Mouse (Mus musculus): Measurements from ENCODE around the gene Rffl. TPM values are rescaled to one million over a fixed set of nuclear protein-coding genes. Genes with fewer than 3 reads are reported as not detected.

Rffl gene
- polyA plus RNA-seq, 1 experiment = 2.8 TPM

DNA sequence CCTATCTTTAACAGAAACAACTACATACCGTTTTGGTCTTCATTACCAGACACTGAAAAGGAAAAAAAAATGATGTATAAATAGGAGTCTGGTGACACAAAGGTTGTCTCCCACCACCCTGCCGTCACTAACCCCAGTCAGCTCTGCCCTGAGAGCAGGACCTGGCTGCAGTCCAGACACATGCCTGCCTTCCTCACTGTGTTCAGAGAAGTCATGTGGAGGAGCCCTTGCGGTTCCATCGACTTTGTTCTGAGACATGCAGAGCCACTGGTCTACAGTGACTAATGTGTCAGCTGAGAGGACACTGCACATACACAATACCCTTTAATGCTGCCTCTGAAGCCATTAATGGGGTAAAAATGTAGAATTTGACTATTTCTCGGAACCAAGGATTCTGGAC lies 62.5 kb downstream of the Rffl start:
- no peaks in the 10 kb centered on the region for H3K79me2 ChIP-seq (ENCODE audit: control insufficient read depth, insufficient read depth)
- no peak overlapping the region for H3K4me3 ChIP-seq (ENCODE audit: insufficient read depth, poor library complexity, severe bottlenecking)
- H3K79me3 ChIP-seq (ENCODE audit: low read depth) = no peaks in the 10 kb centered on the region
- TF ChIP-seq USF1 (IDR thresholded peaks at IDR 0.05; ENCODE audit: low read depth) = no peak
- no peak for TF ChIP-seq MYOD1 (IDR thresholded peaks at IDR 0.05; ENCODE audit: control insufficient read depth, insufficient read length, low read depth)
- no peak for TF ChIP-seq MYOG (IDR thresholded peaks at IDR 0.05; ENCODE audit: control insufficient read depth, extremely low read depth, insufficient read length)
- TF ChIP-seq MAX (IDR thresholded peaks at IDR 0.05) = no peak
- no peak for TF ChIP-seq CEBPB (IDR thresholded peaks at IDR 0.05; ENCODE audit: low read depth)
- no peak for TF ChIP-seq FOSL1 (IDR thresholded peaks at IDR 0.05; ENCODE audit: insufficient read depth, low read length, poor library complexity, severe bottlenecking)
- TF ChIP-seq CTCF (IDR thresholded peaks at IDR 0.05; ENCODE audit: control insufficient read depth, insufficient read depth, insufficient read length) = no peak
- H3K36me3 ChIP-seq (ENCODE audit: control insufficient read depth, insufficient read depth) = peaks cover 16% of the 10 kb centered on the region
- H3ac ChIP-seq (ENCODE audit: control insufficient read depth, insufficient read length, low read depth) = no peak overlapping the region
- no peaks in the 10 kb centered on the region for H3K27me3 ChIP-seq (ENCODE audit: control insufficient read depth, insufficient read depth, insufficient read length)

DNA sequence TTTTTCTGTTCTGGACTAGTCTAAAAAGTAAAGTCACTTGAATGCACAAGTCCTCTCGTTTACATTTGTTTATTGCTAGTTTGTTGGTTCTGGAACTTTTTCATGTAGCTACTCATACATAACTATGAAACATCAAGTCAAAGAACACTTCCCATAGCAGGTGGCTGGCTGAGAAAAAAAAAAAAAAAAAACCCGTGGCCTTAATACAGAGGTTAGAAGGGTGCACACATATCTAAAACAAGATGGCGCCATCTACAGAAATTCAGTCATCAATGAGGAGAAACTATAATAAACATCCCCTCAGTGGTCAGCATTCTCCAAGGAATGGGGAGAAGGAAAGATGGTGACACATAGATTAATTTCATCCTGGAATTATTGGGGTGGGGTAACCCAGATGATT lies 63.6 kb downstream of the Rffl start:
- H3K36me3 ChIP-seq (ENCODE audit: control insufficient read depth, insufficient read depth) = peaks cover 25% of the 10 kb centered on the region
- H3ac ChIP-seq (ENCODE audit: control insufficient read depth, insufficient read length, low read depth) = no peak overlapping the region
- no peaks in the 10 kb centered on the region for H3K27me3 ChIP-seq (ENCODE audit: control insufficient read depth, insufficient read depth, insufficient read length)
- TF ChIP-seq CEBPB (IDR thresholded peaks at IDR 0.05; ENCODE audit: low read depth) (no peak), CTCF (IDR thresholded peaks at IDR 0.05; ENCODE audit: control insufficient read depth, insufficient read depth, insufficient read length) (no peak), MYOD1 (IDR thresholded peaks at IDR 0.05; ENCODE audit: control insufficient read depth, insufficient read length, low read depth) (no peak), FOSL1 (IDR thresholded peaks at IDR 0.05; ENCODE audit: insufficient read depth, low read length, poor library complexity, severe bottlenecking) (no peak), MAX (IDR thresholded peaks at IDR 0.05) (no peak), MYOG (IDR thresholded peaks at IDR 0.05; ENCODE audit: control insufficient read depth, extremely low read depth, insufficient read length) (no peak), USF1 (IDR thresholded peaks at IDR 0.05; ENCODE audit: low read depth) (no peak)
- H3K79me3 ChIP-seq (ENCODE audit: low read depth) = no peaks in the 10 kb centered on the region
- no peaks in the 10 kb centered on the region for H3K79me2 ChIP-seq (ENCODE audit: control insufficient read depth, insufficient read depth)
- H3K4me3 ChIP-seq (ENCODE audit: insufficient read depth, poor library complexity, severe bottlenecking) = no peak overlapping the region

DNA sequence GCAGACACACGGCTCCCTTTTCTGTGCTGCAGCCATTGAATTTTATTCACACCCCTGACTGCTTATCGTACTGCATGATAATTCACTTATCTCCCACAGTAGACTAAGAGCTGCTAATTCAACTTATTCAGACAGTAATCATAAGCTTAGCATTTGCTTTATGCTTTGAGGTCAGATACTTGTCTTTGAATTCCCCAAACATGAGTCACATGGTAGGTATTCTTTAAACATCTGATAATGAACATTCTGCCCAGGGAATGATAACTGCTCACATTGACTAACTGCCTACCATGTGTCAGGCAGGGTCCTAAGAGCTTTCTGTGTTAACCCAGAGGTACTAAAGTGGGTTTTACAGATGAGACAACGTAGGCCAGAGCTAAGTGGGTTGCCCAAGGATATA lies 64.4 kb downstream of the Rffl start:
- H3K79me3 ChIP-seq (ENCODE audit: low read depth) = no peaks in the 10 kb centered on the region
- H3K4me3 ChIP-seq (ENCODE audit: insufficient read depth, poor library complexity, severe bottlenecking) = no peak overlapping the region
- no peaks in the 10 kb centered on the region for H3K27me3 ChIP-seq (ENCODE audit: control insufficient read depth, insufficient read depth, insufficient read length)
- no peak overlapping the region for H3ac ChIP-seq (ENCODE audit: control insufficient read depth, insufficient read length, low read depth)
- no peak for TF ChIP-seq CTCF (IDR thresholded peaks at IDR 0.05; ENCODE audit: control insufficient read depth, insufficient read depth, insufficient read length)
- TF ChIP-seq FOSL1 (IDR thresholded peaks at IDR 0.05; ENCODE audit: insufficient read depth, low read length, poor library complexity, severe bottlenecking) = no peak
- TF ChIP-seq MAX (IDR thresholded peaks at IDR 0.05) = no peak
- no peak for TF ChIP-seq MYOG (IDR thresholded peaks at IDR 0.05; ENCODE audit: control insufficient read depth, extremely low read depth, insufficient read length)
- TF ChIP-seq CEBPB (IDR thresholded peaks at IDR 0.05; ENCODE audit: low read depth) = no peak
- TF ChIP-seq USF1 (IDR thresholded peaks at IDR 0.05; ENCODE audit: low read depth) = no peak
- no peak for TF ChIP-seq MYOD1 (IDR thresholded peaks at IDR 0.05; ENCODE audit: control insufficient read depth, insufficient read length, low read depth)
- H3K36me3 ChIP-seq (ENCODE audit: control insufficient read depth, insufficient read depth) = peaks cover 32% of the 10 kb centered on the region
- no peaks in the 10 kb centered on the region for H3K79me2 ChIP-seq (ENCODE audit: control insufficient read depth, insufficient read depth)

DNA sequence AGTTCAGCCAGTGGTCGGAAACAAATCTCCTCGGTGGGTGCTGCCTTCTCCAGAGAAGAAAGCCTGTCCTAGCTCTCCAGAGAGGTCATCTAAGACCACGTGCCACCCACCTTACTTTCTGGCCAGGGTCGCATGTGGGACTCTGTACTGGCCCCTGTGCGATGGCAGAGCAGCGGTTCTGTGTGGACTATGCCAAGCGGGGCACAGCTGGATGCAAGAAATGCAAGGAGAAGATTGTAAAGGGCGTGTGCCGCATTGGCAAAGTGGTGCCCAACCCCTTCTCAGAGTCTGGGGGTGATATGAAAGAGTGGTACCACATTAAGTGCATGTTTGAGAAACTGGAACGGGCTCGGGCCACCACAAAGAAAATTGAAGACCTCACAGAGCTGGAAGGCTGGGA lies 87.6 kb downstream of the Rffl start:
- peaks cover 66% of the 10 kb centered on the region for H3K79me2 ChIP-seq (ENCODE audit: control insufficient read depth, insufficient read depth)
- H3ac ChIP-seq (ENCODE audit: control insufficient read depth, insufficient read length, low read depth) = no peak overlapping the region
- H3K79me3 ChIP-seq (ENCODE audit: low read depth) = peaks cover 23% of the 10 kb centered on the region
- H3K4me3 ChIP-seq (ENCODE audit: insufficient read depth, poor library complexity, severe bottlenecking) = no peak overlapping the region
- H3K36me3 ChIP-seq (ENCODE audit: control insufficient read depth, insufficient read depth) = peaks cover 51% of the 10 kb centered on the region
- TF ChIP-seq MYOD1 (IDR thresholded peaks at IDR 0.05; ENCODE audit: control insufficient read depth, insufficient read length, low read depth) = no peak
- TF ChIP-seq FOSL1 (IDR thresholded peaks at IDR 0.05; ENCODE audit: insufficient read depth, low read length, poor library complexity, severe bottlenecking) = no peak
- no peak for TF ChIP-seq CTCF (IDR thresholded peaks at IDR 0.05; ENCODE audit: control insufficient read depth, insufficient read depth, insufficient read length)
- no peak for TF ChIP-seq CEBPB (IDR thresholded peaks at IDR 0.05; ENCODE audit: low read depth)
- TF ChIP-seq USF1 (IDR thresholded peaks at IDR 0.05; ENCODE audit: low read depth) = no peak
- TF ChIP-seq MYOG (IDR thresholded peaks at IDR 0.05; ENCODE audit: control insufficient read depth, extremely low read depth, insufficient read length) = no peak
- no peak for TF ChIP-seq MAX (IDR thresholded peaks at IDR 0.05)
- no peaks in the 10 kb centered on the region for H3K27me3 ChIP-seq (ENCODE audit: control insufficient read depth, insufficient read depth, insufficient read length)

DNA sequence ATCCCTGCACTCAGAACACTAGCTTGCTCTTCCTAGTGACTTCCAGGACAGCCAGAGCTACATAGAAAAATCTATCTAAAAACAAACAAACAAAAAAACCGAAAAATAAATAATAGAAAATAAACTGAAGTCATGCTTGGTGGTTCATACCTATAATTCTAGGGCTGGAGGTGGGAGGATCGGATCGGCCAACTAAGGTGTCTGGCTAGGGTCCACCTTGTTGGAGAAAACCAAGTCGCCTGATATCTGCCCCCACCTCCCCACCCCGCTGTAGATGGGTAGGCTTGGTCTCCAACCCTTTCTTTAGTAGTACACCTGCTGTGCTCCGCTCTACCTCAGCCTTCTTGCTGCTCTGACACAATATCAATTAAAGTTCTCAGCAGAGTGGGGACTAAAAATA lies 88.8 kb downstream of the Rffl start:
- H3K36me3 ChIP-seq (ENCODE audit: control insufficient read depth, insufficient read depth) = peaks cover 38% of the 10 kb centered on the region
- peaks cover 66% of the 10 kb centered on the region for H3K79me2 ChIP-seq (ENCODE audit: control insufficient read depth, insufficient read depth)
- peak overlapping the region; percentile 90 for H3K4me3 ChIP-seq (ENCODE audit: insufficient read depth, poor library complexity, severe bottlenecking)
- no peaks in the 10 kb centered on the region for H3K27me3 ChIP-seq (ENCODE audit: control insufficient read depth, insufficient read depth, insufficient read length)
- TF ChIP-seq FOSL1 (IDR thresholded peaks at IDR 0.05; ENCODE audit: insufficient read depth, low read length, poor library complexity, severe bottlenecking) = no peak
- no peak for TF ChIP-seq MYOG (IDR thresholded peaks at IDR 0.05; ENCODE audit: control insufficient read depth, extremely low read depth, insufficient read length)
- TF ChIP-seq CEBPB (IDR thresholded peaks at IDR 0.05; ENCODE audit: low read depth) = no peak
- no peak for TF ChIP-seq USF1 (IDR thresholded peaks at IDR 0.05; ENCODE audit: low read depth)
- no peak for TF ChIP-seq MAX (IDR thresholded peaks at IDR 0.05)
- no peak for TF ChIP-seq MYOD1 (IDR thresholded peaks at IDR 0.05; ENCODE audit: control insufficient read depth, insufficient read length, low read depth)
- no peak for TF ChIP-seq CTCF (IDR thresholded peaks at IDR 0.05; ENCODE audit: control insufficient read depth, insufficient read depth, insufficient read length)
- H3ac ChIP-seq (ENCODE audit: control insufficient read depth, insufficient read length, low read depth) = peak overlapping the region; percentile 100
- H3K79me3 ChIP-seq (ENCODE audit: low read depth) = peaks cover 23% of the 10 kb centered on the region

Data from C2C12 (cell line).